Mouse (Mus musculus): ENCODE results near the gene Akap6.

The Akap6 gene

GRCm38 (mm10) chr12:52781066-52781465 lies 81.9 kb downstream of the Akap6 start:
- no peak for DNase-seq (ENCODE audit: low spot score in 2 of 2)

- DNase-seq (ENCODE audit: low spot score in 2 of 2) = no peak
Observed at GRCm38 (mm10) chr12:52782902-52783441, 83.8 kb downstream of the Akap6 start.

GRCm38 (mm10) chr12:52785217-52785616 lies 86.0 kb downstream of the Akap6 start:
- no peak for DNase-seq (ENCODE audit: low spot score in 2 of 2)

- DNase-seq (ENCODE audit: low spot score in 2 of 2) = no peak
Observed at GRCm38 (mm10) chr12:52790350-52790768, 91.2 kb downstream of the Akap6 start.

- no peak for DNase-seq (ENCODE audit: low spot score in 2 of 2)
Observed at GRCm38 (mm10) chr12:52794131-52794530, 94.9 kb downstream of the Akap6 start.

- no peak for DNase-seq (ENCODE audit: low spot score in 2 of 2)
Observed at GRCm38 (mm10) chr12:52795551-52796470, 96.6 kb downstream of the Akap6 start.

GRCm38 (mm10) chr12:52796471-52796795 lies 97.2 kb downstream of the Akap6 start:
- no peak for DNase-seq (ENCODE audit: low spot score in 2 of 2)

GRCm38 (mm10) chr12:52799717-52800116 lies 100.5 kb downstream of the Akap6 start:
- no peak for DNase-seq (ENCODE audit: low spot score in 2 of 2)

GRCm38 (mm10) chr12:52806273-52806672 lies 107.1 kb downstream of the Akap6 start:
- no peak for DNase-seq (ENCODE audit: low spot score in 2 of 2)

- DNase-seq (ENCODE audit: low spot score in 2 of 2) = peak; percentile 66
Observed at GRCm38 (mm10) chr12:52818588-52818987, 119.4 kb downstream of the Akap6 start.

GRCm38 (mm10) chr12:52824774-52825173 lies 125.6 kb downstream of the Akap6 start:
- DNase-seq (ENCODE audit: low spot score in 2 of 2) = no peak

GRCm38 (mm10) chr12:52828944-52829736 lies 130.0 kb downstream of the Akap6 start:
- DNase-seq (ENCODE audit: low spot score in 2 of 2) = no peak

GRCm38 (mm10) chr12:52831782-52832181 lies 132.6 kb downstream of the Akap6 start:
- DNase-seq (ENCODE audit: low spot score in 2 of 2) = no peak

- peak; percentile 53 to 55 for DNase-seq (ENCODE audit: low spot score in 2 of 2)
Observed at GRCm38 (mm10) chr12:52832230-52832629, 133.0 kb downstream of the Akap6 start.

- peak; percentile 49 to 83 for DNase-seq (ENCODE audit: low spot score in 2 of 2)
Observed at GRCm38 (mm10) chr12:52833141-52833540, 134.0 kb downstream of the Akap6 start.

GRCm38 (mm10) chr12:52834074-52834473 lies 134.9 kb downstream of the Akap6 start:
- no peak for DNase-seq (ENCODE audit: low spot score in 2 of 2)

- no peak for DNase-seq (ENCODE audit: low spot score in 2 of 2)
Observed at GRCm38 (mm10) chr12:52834781-52835279, 135.6 kb downstream of the Akap6 start.

- DNase-seq (ENCODE audit: low spot score in 2 of 2) = no peak
Observed at GRCm38 (mm10) chr12:52835291-52835742, 136.1 kb downstream of the Akap6 start.

- no peak for DNase-seq (ENCODE audit: low spot score in 2 of 2)
Observed at GRCm38 (mm10) chr12:52835914-52836546, 136.8 kb downstream of the Akap6 start.

- DNase-seq (ENCODE audit: low spot score in 2 of 2) = no peak
Observed at GRCm38 (mm10) chr12:52845982-52846381, 146.8 kb downstream of the Akap6 start.

GRCm38 (mm10) chr12:52847020-52847419 lies 147.8 kb downstream of the Akap6 start:
- no peak for DNase-seq (ENCODE audit: low spot score in 2 of 2)

Measured in right cerebral cortex, postnatal 36 days (tissue).